Mouse (Mus musculus) small intestine, adult 2 months (tissue): Measurements from ENCODE around the gene Ccdc6. TPM values are rescaled to one million over a fixed set of nuclear protein-coding genes. Genes with fewer than 3 reads are reported as not detected.

Source experiments
- H3K27ac ChIP-seq: fragments of 200-500 bp; 2 replicates; pipeline ENCODE4 v1.5.1; 2012; ENCODE audit warnings: low read depth, low read length, control low read depth, inconsistent platforms; ENCODE audit not compliant: insufficient read depth
- H3K27me3 ChIP-seq: fragments of 200-500 bp; 2 replicates; pipeline ENCODE4 v1.6.1; 2012; ENCODE audit warnings: mild to moderate bottlenecking, moderate library complexity, low read length, inconsistent platforms; ENCODE audit not compliant: control insufficient read depth, insufficient read depth
- H3K36me3 ChIP-seq: fragments of 200-500 bp; 2 replicates; pipeline ENCODE4 v1.6.1; 2012; ENCODE audit warnings: mild to moderate bottlenecking, low read length, control low read depth, inconsistent platforms; ENCODE audit not compliant: control insufficient read depth, insufficient read depth
- H3K4me1 ChIP-seq: fragments of 200-500 bp; 2 replicates; pipeline ENCODE4 v1.6.1; 2012; ENCODE audit warnings: low read length, inconsistent platforms, mixed read lengths; ENCODE audit not compliant: control insufficient read depth, insufficient read depth, insufficient read length
- H3K4me3 ChIP-seq: fragments of 200-500 bp; 2 replicates; pipeline ENCODE4 v1.5.1; 2012; ENCODE audit warnings: low read depth, mild to moderate bottlenecking, control low read depth, inconsistent platforms, low read length, moderate library complexity
- CTCF ChIP-seq: fragments of 200-500 bp; IDR thresholded peaks from 2 replicates; pipeline ENCODE4 v1.5.1; 2012; ENCODE audit warnings: low read depth, mild to moderate bottlenecking, control low read depth, inconsistent platforms, low read length, moderate library complexity, mixed read lengths; ENCODE audit not compliant: insufficient replicate concordance, insufficient read length; ENCODE audit errors: extremely low read depth
- POLR2A ChIP-seq: fragments of 200-500 bp; IDR thresholded peaks from 2 replicates; pipeline ENCODE4 v1.6.1; 2012; ENCODE audit warnings: low read depth, mild to moderate bottlenecking, control low read depth, inconsistent platforms, low read length, moderate library complexity
- WGBS: fragments of 180-500 bp; shearing (Covaris S2); methylation state at CpG from one replicate; pipeline ENCODE4 v1.1.7; 2018; 5-methylcytosine and 5-hydroxymethylcytosine counted together
- polyA plus RNA-seq: library from polyadenylated mRNA; depleted of rRNA; stranded (reverse); fragments of >200 nt; gene quantifications from 2 replicates; pipeline ENCODE4 v1.2.3, GENCODE M21; 2012

Gene Ccdc6
- polyA plus RNA-seq, 1 experiment, result 34.6 TPM

DNA sequence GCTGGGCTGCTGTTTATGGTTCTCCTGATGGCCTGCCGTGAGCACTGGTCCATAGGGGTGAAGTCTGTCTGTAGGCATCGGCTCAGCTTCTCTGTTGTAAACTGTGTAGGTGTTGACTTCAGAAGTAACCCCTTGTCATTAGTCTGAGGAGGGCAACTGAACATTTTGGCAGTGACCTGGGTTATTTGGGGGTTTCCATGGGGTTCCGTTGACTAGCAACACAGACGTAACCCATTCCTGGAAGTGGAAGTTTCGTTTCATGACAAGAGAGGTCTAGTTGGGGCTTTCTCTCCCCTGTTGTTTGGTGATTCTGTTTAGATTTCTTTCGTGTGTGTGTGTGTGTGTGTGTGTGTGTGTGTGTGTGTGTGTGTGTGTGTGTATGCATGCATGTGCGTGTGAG is 19.5 kb downstream of the Ccdc6 start:
- Histone ChIP-seq H3K4me1 (peaks cover 20% of the 10 kb centered on the region), H3K27ac (no peak overlapping the region), H3K4me3 (no peak overlapping the region), H3K36me3 (no peaks in the 10 kb centered on the region), H3K27me3 (no peaks in the 10 kb centered on the region)
- TF ChIP-seq CTCF, result no peak
- WGBS, result 86% methylated on average over 7 of the region's 7 CpGs

DNA sequence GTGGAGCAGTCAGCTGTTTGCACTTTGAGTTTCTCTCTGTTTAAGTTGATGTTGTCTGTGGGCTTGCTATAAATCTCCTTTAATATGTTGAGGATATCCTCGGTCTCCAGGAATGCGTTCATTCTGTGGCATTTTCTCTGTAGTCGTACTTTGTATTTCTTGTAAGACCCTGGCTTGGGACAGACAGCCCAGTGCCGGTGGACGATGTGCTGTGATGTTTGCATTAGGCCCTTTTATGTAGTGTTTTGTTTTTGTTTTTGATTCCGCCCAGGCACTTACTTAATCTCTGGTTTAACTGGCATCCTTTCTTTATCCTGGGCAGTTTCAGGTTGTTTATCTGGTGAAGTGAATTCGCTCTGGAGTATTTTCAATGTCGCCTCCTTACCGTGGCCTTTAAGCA is 22.5 kb downstream of the Ccdc6 start:
- no peak for TF ChIP-seq CTCF
- TF ChIP-seq POLR2A, result no peak
- Histone ChIP-seq H3K4me1 (peaks cover 24% of the 10 kb centered on the region), H3K27ac (no peak overlapping the region), H3K27me3 (no peaks in the 10 kb centered on the region), H3K4me3 (no peak overlapping the region), H3K36me3 (no peaks in the 10 kb centered on the region)
- 36% methylated on average over 9 of the region's 9 CpGs for WGBS

DNA sequence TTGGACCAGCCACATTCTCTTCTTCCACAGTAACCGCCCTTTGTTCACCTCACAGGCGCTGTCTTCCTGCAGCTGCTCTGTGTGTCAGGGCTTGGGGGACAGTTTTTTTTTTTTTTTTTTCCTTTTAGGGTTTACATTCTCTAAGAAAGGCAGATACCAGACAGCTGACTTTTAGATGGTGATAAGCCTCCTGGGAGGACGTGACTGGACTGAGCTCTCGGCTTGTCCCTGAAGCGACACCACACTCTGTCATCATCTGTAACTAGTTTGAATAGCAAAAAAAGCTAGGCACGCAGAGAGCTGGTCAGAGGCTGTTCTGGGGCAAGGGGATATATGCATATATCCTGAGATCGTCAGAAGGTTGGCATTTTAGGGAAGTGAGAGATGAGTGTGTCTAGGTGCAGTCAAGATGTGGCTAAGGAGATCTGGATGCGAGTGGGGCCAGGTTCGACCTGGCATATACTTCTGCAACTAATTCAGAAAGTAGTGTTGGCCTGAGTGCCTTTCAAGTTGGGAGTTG is 23.0 kb downstream of the Ccdc6 start:
- H3K4me3 ChIP-seq, result no peak overlapping the region
- peaks cover 26% of the 10 kb centered on the region for H3K4me1 ChIP-seq
- 39% methylated on average over 9 of the region's 9 CpGs for WGBS
- no peaks in the 10 kb centered on the region for H3K36me3 ChIP-seq
- no peaks in the 10 kb centered on the region for H3K27me3 ChIP-seq
- no peak overlapping the region for H3K27ac ChIP-seq
- TF ChIP-seq POLR2A (no peak), CTCF (no peak)

DNA sequence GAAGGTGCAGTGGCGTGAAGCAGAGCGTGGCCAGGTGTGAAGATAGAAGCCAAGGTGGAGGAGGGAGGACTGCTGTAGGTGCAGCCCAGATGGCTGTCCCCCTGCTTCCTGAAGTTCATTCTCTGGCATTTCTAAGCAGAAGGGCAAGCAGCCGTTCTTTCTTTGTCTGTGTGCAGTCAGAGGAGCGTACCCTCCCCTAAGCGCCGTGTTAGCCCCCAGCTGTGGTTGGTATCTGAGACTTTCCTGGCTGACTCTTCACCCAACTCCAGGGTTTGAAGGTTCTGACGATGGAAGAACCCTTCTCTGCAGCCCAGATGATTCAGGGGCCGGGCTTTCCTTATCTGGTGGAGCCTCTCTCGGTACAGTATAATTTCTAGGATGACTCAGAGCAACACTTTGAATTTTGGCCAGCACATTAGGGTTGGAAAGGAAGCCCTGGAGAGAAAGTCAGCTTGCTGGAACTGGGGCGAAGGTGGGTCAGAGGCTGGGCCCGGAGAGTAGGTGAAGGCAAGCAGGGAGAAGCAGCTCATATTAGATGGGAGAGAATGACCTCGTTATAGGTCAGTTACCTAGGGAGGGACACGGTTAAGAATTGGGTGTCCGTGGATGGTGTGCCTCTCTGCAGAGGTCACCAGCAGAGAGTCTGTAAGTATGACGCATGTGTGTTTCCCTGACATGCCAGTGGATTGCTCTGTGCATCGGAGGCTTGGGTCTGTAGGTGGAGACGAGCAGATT is 23.9 kb downstream of the Ccdc6 start:
- H3K27ac ChIP-seq, result peak overlapping the region; percentile 74
- 19% methylated on average over 17 of the region's 17 CpGs for WGBS
- H3K27me3 ChIP-seq, result no peaks in the 10 kb centered on the region

DNA sequence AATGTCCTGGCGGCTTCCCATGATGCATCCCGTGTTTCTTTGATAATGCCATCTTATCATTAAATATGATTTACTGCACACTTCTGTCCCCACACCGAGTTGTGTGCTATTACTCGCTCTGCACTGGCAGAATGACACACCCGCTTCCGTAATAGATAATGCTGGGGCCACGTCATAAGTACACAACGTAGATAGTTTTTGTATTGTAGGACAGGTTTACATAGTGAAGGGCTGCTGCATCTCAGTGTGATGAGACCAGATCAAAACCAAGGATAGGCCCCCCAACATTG is 24.4 kb downstream of the Ccdc6 start:
- peaks cover 38% of the 10 kb centered on the region for H3K4me1 ChIP-seq
- H3K36me3 ChIP-seq, result no peaks in the 10 kb centered on the region
- H3K4me3 ChIP-seq, result peak overlapping the region; percentile 20; the same call in 1 of the 2 replicates
- peak overlapping the region; percentile 74 for H3K27ac ChIP-seq
- 21% methylated on average over 8 of the region's 8 CpGs for WGBS
- H3K27me3 ChIP-seq, result no peaks in the 10 kb centered on the region
- TF ChIP-seq CTCF (no peak), POLR2A (no peak)

More for the DNA sequence above, 23.9 kb downstream of the Ccdc6 start:
- Histone ChIP-seq H3K36me3 (no peaks in the 10 kb centered on the region), H3K4me1 (peaks cover 34% of the 10 kb centered on the region), H3K4me3 (peak overlapping the region; percentile 20; the same call in 1 of the 2 replicates)
- no peak for TF ChIP-seq POLR2A
- no peak for TF ChIP-seq CTCF

DNA sequence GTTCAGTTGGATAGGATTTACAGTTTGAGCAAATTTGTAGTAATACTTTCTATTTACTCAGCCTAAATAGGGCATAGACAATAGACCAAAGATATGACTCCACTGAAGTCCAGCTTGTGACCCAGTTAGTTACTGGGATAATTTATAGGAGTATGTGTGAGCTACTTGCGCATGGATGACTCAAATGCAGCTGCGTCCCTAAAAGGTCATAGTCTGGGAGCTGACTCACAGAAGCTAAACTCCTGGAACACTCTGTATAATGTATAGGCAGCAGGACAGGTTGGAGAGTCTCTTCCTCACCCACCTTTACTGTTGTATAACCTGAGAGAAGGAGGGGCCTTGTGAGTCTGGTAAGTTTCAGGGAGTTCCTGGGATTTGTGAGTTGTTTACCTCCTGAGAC is 26.5 kb downstream of the Ccdc6 start:
- no peak overlapping the region for H3K27ac ChIP-seq
- H3K36me3 ChIP-seq, result no peaks in the 10 kb centered on the region
- WGBS, result 73% methylated on average over 2 of the region's 2 CpGs
- TF ChIP-seq CTCF (no peak), POLR2A (no peak)
- no peaks in the 10 kb centered on the region for H3K27me3 ChIP-seq
- H3K4me3 ChIP-seq, result no peak overlapping the region
- peaks cover 38% of the 10 kb centered on the region for H3K4me1 ChIP-seq

DNA sequence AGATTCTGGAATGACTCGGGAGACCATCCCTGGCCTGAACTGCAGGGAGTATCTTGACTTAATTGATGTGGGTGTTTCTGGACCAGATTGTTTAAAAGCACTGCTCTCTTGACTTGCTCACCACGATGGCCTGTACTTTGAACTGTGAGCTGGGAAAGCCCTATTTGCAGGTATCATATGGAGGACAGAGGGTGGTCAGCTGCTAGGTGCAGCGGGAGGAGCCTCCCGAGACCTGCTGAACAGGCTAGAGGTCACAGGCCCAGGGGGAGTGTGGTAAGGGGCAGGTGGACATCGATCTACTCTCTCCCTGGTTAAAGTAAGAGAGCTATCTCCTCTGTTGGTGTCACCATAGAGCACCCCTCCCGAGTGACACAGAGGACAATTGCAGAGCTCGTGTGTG is 28.6 kb downstream of the Ccdc6 start:
- WGBS, result 39% methylated on average over 7 of the region's 7 CpGs
- no peaks in the 10 kb centered on the region; the same call in 1 of the 2 replicates for H3K36me3 ChIP-seq

More for the DNA sequence above, 28.6 kb downstream of the Ccdc6 start:
- TF ChIP-seq POLR2A (no peak), CTCF (no peak)
- H3K27ac ChIP-seq, result no peak overlapping the region
- no peak overlapping the region for H3K4me3 ChIP-seq
- peaks cover 26% of the 10 kb centered on the region for H3K4me1 ChIP-seq
- no peaks in the 10 kb centered on the region for H3K27me3 ChIP-seq
